Mouse (Mus musculus) intestine, postnatal 0 days (tissue): Measurements from ENCODE around the gene Mob2. TPM values are rescaled to one million over a fixed set of nuclear protein-coding genes. Genes with fewer than 3 reads are reported as not detected.

ENCODE experiments used
- ATAC-seq: fragments of 200-750 bp; cut with Nextera tagmentation; 2 replicates; pipeline ENCODE4 v1.8.0; 2017; ENCODE audit warnings: mild to moderate bottlenecking, moderate TSS enrichment, moderate library complexity
- H3K27ac ChIP-seq: fragments of 300-500 bp; sonication (generic); 2 replicates; pipeline ENCODE4 v1.5.1; 2014; ENCODE audit warnings: mild to moderate bottlenecking, low read depth, low read length, moderate library complexity
- H3K27me3 ChIP-seq: fragments of 300-500 bp; sonication (generic); replicated peaks from 2 replicates; pipeline ENCODE4 v1.6.1; 2014; ENCODE audit warnings: low read length, mixed read lengths; ENCODE audit not compliant: control insufficient read depth, insufficient read depth
- H3K36me3 ChIP-seq: fragments of 300-500 bp; sonication (generic); 2 replicates; pipeline ENCODE4 v1.6.1; 2014; ENCODE audit warnings: mild to moderate bottlenecking, moderate library complexity; ENCODE audit not compliant: control insufficient read depth, insufficient read depth
- H3K4me1 ChIP-seq: fragments of 300-500 bp; sonication (generic); replicated peaks from 2 replicates; pipeline ENCODE4 v1.6.1; 2014; ENCODE audit warnings: antibody characterized with exemption, low read length, mixed read lengths; ENCODE audit not compliant: control insufficient read depth, insufficient read depth
- H3K4me2 ChIP-seq: fragments of 300-500 bp; sonication (generic); replicated peaks from 2 replicates; pipeline ENCODE4 v1.6.1; 2014; ENCODE audit warnings: low read depth, mild to moderate bottlenecking, moderate library complexity
- H3K4me3 ChIP-seq: fragments of 300-500 bp; sonication (generic); 2 replicates; pipeline ENCODE4 v1.5.1; 2014; ENCODE audit warnings: low read depth, low read length
- H3K9ac ChIP-seq: fragments of 300-500 bp; sonication (generic); 2 replicates; pipeline ENCODE4 v1.6.1; 2014; ENCODE audit warnings: mild to moderate bottlenecking, low read depth, low read length
- H3K9me3 ChIP-seq: fragments of 300-500 bp; sonication (generic); 2 replicates; pipeline ENCODE4 v1.6.1; 2016; ENCODE audit warnings: mixed run types; ENCODE audit not compliant: control insufficient read depth
- CTCF ChIP-seq: sonication (generic); IDR thresholded peaks from 2 replicates; pipeline ENCODE4 v1.5.1; 2016; ENCODE audit warnings: low read depth, mild to moderate bottlenecking, control low read depth, antibody characterized with exemption, moderate library complexity
- WGBS: fragments of 180-500 bp; shearing (Covaris S2); extraction: QIAGEN DNeasy Blood & Tissue Kit; methylation state at CpG from one replicate; pipeline ENCODE4 v1.1.7; 2014; 5-methylcytosine and 5-hydroxymethylcytosine counted together
- polyA plus RNA-seq: library from polyadenylated mRNA; unstranded; fragments of >200 nt; fragmentation: Nextera tagmentation; extraction: Ambion mirVana; gene quantifications from 2 replicates; pipeline ENCODE4 v1.2.1, GENCODE M21; 2015

The Mob2 gene
- polyA plus RNA-seq, result 49.5 and 54.7 TPM in 2 replicates

GRCm38 (mm10) chr7:142060931-142061565 is at the start of gene Mob2:
TSS of gene Mob2 (minus strand) at chr7:142061065.
- peak within 1 kb of the TSS; percentile 96 for H3K9ac ChIP-seq
- peaks cover 12% of the 10 kb centered on the region for H3K4me1 ChIP-seq
- H3K27me3 ChIP-seq, result no peaks in the 10 kb centered on the region
- H3K27ac ChIP-seq, result peak within 1 kb of the TSS; percentile 95
- H3K4me2 ChIP-seq, result peak within 1 kb of the TSS; percentile 87
- no peaks in the 10 kb centered on the region for H3K36me3 ChIP-seq
- H3K9me3 ChIP-seq, result no peaks in the 10 kb centered on the region
- WGBS, result under 1% methylated on average over 47 of the region's 49 CpGs
- 0 out of 2 replicates have a peak, but pooled peaks have one; percentile 5 for TF ChIP-seq CTCF
- peak within 1 kb of the TSS; percentile 90 for H3K4me3 ChIP-seq
- ATAC-seq, result peak; percentile 93

DNA sequence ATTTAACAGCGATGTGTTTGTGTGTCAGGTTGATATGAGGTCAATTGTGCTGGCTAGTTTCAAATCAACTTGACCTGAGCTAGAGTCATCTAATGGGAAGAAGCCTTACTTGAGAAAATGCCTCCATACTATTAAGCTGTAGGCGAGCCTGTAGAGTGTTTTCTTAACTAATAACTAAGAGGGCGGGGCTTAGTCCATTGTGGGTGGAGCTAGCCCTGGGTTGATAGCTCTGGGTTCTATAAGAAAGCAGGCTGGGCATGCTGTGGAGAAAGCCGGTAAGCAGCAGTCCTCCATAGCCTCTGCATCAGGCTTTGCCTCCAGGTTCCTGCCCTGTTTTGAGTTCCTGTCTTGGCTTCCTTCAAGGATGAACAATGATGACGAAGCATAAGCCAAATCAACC is 43.9 kb upstream of the Mob2 start:
- no peak for TF ChIP-seq CTCF
- ATAC-seq, result no peak
- WGBS, result 46% methylated on average over 5 of the region's 5 CpGs

DNA sequence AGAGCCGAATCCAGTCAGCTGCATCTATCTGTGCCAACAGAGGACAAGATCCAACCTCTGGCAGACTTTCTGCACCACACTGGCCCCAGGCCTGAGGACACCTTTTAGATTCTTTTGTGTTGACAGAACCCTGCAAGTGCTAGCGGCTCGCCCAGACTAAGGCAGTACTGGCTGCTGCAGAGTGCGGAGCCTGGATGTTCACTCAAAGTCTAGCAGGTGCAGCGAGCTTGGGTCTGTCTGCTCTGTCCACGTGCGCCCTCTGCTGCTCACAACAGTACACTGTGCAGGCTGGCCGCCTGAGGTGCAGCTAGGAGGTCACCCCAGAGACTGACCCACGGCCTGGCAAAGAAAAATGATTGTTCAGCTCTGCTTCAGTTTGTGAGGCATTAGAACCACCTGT is 36.9 kb upstream of the Mob2 start:
- peak; percentile 98 for TF ChIP-seq CTCF
- peak; percentile 48 for ATAC-seq
- Histone ChIP-seq H3K27ac (no peak overlapping the region), H3K27me3 (peaks cover 23% of the 10 kb centered on the region; the same call in 1 of the 2 replicates), H3K36me3 (no peaks in the 10 kb centered on the region), H3K9ac (no peak overlapping the region), H3K4me2 (no peak overlapping the region), H3K4me1 (0 out of 2 replicates have a peak, but pooled peaks cover 2% of the 10 kb centered on the region), H3K4me3 (no peak overlapping the region), H3K9me3 (no peaks in the 10 kb centered on the region)
- 10% methylated on average over 9 of the region's 9 CpGs for WGBS

More for the DNA sequence above, 43.9 kb upstream of the Mob2 start:
- H3K27ac ChIP-seq, result no peak overlapping the region
- no peak overlapping the region for H3K9ac ChIP-seq
- H3K36me3 ChIP-seq, result no peaks in the 10 kb centered on the region
- no peak overlapping the region for H3K4me2 ChIP-seq
- no peak overlapping the region for H3K4me3 ChIP-seq
- H3K9me3 ChIP-seq, result no peaks in the 10 kb centered on the region
- H3K4me1 ChIP-seq, result no peaks in the 10 kb centered on the region
- H3K27me3 ChIP-seq, result no peaks in the 10 kb centered on the region

- ATAC-seq, result no peak
- no peak overlapping the region for H3K27ac ChIP-seq
- WGBS, result 77% methylated on average over 4 of the region's 4 CpGs
- H3K9me3 ChIP-seq, result no peaks in the 10 kb centered on the region
- no peaks in the 10 kb centered on the region for H3K36me3 ChIP-seq
- H3K4me3 ChIP-seq, result no peak overlapping the region
- 0 out of 2 replicates have a peak, but pooled peaks cover 2% of the 10 kb centered on the region for H3K4me1 ChIP-seq
- TF ChIP-seq CTCF, result no peak
- H3K27me3 ChIP-seq, result peaks cover 23% of the 10 kb centered on the region; the same call in 1 of the 2 replicates
- no peak overlapping the region for H3K9ac ChIP-seq
- no peak overlapping the region for H3K4me2 ChIP-seq
Observed at GRCm38 (mm10) chr7:142096701-142097100, 35.8 kb upstream of the Mob2 start.

GRCm38 (mm10) chr7:142095183-142095931 is 34.5 kb upstream of the Mob2 start, which contains the start of gene Dusp8:
TSS of gene Dusp8 (minus strand) at chr7:142095843.
- Histone ChIP-seq H3K36me3 (no peaks in the 10 kb centered on the region), H3K4me3 (peak within 1 kb of the TSS; percentile 76), H3K9ac (peak within 1 kb of the TSS; percentile 86), H3K4me1 (0 out of 2 replicates have a peak, but pooled peaks cover 2% of the 10 kb centered on the region), H3K27me3 (peaks cover 23% of the 10 kb centered on the region; the same call in 1 of the 2 replicates), H3K27ac (peak within 1 kb of the TSS; percentile 74), H3K4me2 (peak within 1 kb of the TSS; percentile 95), H3K9me3 (no peaks in the 10 kb centered on the region)
- ATAC-seq, result peak; percentile 90
- under 1% methylated on average over 54 of the region's 63 CpGs for WGBS
- peak; percentile 63 for TF ChIP-seq CTCF
